Mouse (Mus musculus): ENCODE results near the gene Radil. TPM values are rescaled to one million over a fixed set of nuclear protein-coding genes. Genes with fewer than 3 reads are reported as not detected.

Gene Radil
- 1 to 10 TPM; 2.7 to 2.9 TPM for total RNA-seq (2021)
- long read RNA-seq, experiment 1, transcript Radil-201 (15 exons, 3,700 nt): major isoform, 7 of 9 reads
- long read RNA-seq, experiment 1, partial matches to known transcripts: 0 of 9 reads
- long read RNA-seq, experiment 1, other reads (novel, unspliced or antisense): 1 of 9 reads
- long read RNA-seq, experiment 2, partial matches to known transcripts: 0 of 2 reads
- long read RNA-seq, experiment 2, other reads (novel, unspliced or antisense): 1 of 2 reads

DNA sequence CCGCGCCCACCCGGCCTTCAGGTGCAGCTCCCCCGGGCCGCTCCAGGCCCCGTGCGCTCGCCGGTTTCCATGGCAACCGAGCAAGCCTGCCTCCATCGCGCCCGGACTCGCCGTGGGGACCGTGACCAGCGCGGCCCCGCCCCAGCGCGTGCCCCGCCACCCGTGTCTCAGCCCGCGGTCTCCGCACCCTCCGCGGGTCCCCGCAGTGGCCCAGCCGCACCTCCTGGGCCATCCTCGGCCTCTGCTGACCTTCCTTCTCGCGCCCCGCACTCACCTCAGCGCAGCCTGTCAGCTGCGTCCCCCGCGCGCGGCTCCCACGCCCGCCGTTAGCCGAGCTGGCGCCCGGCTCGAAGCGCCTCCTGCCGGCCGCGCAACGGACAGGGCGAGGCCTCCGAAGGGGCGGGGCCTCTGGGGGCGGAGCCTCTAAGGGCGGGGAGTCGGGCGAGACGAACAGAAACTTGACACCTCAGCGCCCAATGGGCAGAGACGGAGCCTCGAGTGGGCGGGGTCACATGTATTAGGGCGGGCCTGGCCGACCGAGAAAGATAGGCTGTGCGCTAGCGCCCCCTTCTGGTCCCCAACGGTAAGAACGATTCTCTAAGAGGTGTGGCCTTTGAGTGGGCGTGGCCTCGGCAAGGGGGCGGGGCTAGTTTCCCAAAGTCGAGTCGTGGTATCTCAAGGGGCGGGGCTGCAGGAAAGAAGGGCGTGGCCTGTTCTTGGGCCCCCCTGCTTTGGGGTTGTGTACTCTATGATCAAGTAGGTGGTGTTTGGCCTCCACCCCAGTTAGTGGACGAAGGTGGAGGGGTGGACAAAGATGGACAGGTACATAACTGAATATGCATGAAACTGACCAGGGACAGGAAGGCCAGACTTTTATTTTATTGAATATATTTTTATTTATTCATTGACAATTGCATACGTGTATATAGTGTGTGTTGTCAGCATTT lies at the start of gene Radil:
TSS of gene Radil (minus strand) at position 393 of the 947 bp plus-strand sequence.
- peak; percentile 98 for DNase-seq

DNA sequence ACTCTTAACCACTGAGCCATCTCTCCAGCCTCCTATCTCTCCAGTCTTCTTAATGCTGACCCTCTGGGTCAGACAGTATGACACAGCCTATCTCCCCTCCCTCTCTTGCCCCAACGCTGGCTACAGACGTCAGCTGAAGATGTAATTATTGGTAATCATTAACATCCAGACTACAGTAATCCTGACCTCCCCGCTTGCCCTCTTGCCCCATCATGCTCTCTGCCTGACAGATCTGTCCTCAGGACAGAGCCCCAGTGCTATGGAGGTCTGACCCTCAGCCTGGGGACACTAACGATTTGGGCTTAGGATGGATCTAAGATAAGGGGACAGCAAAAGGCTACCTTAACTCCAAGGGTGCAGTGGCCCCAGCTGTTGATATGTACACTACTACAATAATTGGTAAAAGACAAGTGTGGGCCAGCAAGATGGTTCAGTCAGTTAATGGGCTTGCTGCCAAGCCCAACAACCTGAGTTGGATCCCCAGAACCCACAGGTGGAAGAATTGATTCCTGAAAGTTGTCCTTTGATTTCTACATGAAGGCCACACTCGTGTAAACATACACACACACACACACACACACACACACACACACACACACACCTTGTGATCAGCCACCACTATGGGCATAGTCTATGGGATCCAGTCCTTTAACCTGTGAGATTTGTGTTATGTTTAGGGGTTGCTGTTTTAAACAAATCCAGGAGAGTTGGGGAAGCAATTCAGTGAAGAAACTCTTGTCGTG lies 46.9 kb upstream of the Radil start:
- no peak for DNase-seq

DNA sequence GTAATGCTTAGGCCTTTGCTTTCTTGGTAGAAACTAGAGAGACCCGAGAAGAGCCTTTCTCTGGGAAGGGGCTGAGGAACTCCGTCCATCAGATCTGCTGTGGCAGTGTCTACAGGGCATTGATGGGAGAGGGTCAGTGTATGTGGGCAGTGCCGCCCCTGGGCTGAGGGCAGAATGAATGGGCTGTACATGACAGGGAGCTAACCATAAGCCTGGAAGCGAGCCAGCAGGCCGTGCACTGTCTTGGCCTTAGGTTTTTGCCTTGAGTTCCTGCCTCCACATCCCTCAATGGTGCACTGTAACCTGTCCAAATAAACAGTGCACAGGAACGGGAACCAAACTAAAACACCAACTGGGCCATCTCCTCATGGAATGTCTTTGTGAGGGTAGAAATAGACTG lies 45.8 kb upstream of the Radil start:
- no peak for DNase-seq

DNA sequence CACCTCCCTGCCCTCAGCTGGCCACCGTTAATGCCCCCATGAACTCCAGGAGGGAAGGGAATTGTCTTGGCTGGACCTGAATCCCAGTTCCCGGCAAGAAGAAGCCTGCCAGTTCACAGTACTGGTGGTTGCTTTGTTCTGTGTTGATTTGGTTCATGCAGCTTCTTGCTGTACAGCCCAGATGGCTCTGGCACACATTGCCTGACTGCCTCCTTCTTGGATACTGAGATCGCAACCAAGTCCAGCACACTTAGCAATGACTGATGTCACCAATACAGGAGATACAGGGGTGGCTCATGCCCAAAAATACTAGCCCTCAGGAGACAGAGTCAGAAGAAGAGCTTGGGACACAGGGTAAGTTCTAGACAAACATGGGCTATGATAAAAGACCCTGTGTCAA lies 44.8 kb upstream of the Radil start:
- DNase-seq: no peak

DNA sequence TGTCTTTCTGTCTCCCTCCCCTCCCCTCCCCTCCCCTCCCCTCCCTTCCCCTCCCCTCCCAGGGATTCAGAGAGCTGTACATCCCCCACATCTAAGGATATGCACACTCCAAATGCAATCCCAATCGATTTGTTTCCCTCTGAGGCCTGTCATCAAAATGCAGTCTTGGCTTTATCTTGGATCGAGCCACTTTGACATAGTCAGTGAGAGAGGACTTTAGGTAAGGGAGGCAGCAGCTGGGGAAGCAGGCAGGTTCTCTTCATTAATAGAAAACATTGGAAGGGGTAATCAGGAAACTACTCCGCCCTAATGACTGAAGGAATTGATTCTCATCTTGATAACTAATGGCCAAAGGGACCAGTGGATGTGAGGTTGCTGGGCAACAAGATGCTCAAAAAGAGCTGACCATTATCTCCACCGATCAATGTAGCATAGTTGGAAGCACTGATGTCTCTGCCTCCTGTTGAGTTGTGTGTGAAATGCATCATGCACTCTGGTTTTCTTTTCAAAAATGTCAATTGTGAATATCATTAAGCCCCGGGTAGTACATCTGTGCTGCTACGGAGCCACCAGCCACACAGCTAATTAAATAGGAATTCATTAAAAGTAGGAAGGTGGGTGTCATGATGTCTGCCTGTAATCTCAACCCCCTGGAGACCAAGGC lies 40.2 kb upstream of the Radil start:
- DNase-seq: no peak

DNA sequence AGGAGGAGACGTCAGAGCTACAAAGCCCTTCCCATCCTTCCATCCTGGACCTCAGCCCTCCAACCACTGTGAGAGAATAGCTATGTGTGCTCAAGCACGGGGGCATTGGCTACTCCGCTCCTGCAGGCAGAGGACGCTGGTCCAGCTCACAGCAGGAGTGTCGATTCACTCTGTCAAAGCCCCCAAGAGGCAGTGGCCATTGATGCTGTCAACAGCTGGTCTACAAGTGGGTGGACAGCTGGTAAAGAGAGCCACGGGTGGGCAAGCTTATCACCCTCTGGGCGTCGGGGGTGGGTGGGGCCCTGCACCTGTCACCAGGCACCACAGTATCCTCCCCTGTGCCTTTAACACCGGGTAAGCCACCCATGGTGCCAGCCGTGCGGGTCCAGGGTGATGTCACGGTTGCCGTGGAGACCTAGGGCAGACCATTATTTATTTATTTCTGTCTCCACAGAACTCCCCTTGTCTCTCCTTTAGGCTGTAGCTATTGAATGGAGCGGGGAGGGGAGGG lies 32.8 kb upstream of the Radil start:
- DNase-seq: no peak

DNA sequence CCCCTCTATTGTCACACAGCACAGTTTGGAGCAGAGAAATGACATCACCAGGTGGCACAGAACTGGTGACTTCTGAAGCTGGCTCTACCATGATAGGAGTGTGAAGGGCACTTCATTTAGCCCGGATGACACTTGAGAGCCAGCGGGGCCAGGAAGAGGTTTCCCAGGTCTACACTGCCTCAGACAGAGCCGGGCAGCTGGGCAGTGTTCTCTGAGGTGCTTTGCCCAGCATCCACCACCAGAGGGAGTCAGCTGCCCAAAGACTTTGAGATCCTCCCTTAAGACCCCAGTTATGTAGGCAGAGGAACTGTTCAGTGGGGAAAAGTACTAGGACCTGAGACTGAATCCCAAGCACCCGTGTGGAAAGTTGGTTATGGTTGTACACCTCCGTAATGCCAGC lies 30.6 kb upstream of the Radil start:
- DNase-seq: peak; percentile 46

DNA sequence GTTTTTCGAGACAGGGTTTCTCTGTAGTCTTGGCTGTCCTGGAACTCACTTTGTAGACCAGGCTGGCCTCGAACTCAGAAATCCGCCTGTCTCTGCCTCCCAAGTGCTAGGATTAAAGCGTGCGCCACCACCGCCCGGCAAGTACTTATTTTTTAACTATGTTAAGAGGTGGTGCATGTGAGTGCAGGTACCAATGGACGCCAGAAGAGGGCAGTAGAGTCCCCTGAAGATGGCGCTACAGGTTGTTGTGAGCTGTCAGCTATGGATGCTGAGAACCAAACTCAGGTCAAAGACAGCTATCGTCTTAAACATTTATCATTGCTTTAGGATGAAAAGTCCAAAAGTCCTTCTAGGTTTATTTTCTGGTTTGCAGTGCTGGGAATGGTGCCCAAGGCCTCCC lies 27.3 kb upstream of the Radil start:
- DNase-seq: no peak

DNA sequence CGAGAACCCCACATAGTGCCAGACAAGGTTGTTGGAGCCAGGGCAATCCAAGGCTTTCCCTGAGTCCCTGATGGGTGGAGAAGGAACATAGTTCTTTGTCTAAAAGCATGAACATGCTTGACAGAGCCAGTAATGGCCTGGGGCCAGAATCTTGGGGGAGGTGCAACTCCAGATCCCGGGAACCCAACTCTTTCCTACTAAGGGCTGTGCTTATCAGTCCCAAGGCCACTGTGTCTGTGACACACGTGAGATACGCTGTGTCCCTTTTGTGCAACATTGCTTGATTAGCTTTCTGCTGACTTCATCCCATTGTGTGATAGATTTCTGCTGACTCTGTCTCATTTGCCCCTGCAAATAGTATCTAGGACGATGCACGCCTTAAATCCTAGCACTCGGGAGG lies 25.9 kb upstream of the Radil start:
- peak; percentile 34 for DNase-seq

DNA sequence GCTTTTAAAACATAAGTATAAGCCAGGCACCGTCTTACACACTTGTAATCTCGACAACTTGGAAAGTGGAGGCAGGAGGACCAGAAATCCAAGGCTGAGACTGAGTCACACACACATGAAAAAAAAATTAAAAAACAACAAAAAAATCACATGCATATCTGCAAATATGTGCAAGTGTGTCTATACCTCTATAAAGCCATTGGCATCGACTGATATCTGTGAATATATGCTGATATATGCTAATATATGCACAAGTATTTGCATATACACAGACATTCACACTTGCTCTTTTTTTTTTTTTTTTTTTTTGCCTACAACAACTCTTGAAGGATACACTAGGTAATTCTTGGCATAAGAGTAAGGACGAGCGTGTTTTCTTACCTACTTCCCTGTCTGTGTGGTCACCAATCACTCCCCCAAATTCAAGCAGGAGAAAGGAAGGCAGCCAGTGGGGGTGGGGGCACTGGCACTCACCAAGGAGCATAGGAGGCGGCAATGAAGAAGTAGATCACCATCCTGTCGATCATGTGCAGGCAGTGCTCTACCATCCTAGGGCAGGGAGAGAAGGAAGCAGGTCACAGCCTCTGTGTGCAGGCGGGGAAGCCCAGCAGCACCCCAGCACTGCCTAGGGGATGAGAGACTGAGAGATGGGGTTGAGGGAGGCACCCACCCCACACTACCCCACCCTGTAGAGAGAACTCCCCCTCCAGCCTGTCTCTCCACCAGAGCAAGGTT lies 23.6 kb upstream of the Radil start:
- no peak for DNase-seq

DNA sequence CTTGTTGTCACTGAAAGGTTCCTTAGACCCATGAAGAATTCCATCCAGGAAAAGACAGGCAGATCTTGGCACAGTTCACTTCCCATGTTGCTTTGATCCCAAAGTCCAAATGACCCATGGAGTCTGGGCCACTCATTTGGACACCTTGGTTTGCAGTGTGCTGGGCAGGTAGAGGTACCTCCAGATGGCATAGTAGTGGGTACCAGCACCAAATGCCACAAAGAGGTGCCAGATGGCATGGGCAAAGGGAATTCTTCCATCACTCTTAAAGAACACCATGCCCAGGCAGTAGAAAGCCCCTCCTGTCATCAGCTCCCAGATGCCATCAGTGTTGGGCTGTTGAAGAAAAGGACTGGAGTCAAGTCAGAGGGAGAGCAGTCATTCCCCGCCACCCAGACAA lies 13.7 kb upstream of the Radil start:
- DNase-seq: no peak

DNA sequence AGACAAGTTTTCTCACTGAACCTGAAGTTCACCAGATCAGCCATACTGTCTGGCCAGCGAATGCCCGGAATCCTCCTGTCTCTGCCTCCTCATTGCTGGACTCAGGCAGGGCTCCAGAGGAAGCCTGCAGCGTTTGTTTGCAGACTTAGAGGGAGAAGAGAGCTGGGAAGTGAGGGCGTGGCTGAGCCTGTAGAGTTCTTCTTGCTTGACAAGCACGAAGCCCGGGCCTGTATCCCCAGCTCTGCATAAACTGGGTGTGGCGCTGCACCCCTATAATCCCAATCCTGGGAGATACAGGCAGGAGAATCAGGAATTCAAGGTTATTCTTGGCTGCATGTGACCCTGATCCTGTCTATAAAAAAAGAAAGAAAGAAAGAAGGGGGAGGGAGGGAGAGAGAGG lies 9.4 kb upstream of the Radil start:
- no peak for DNase-seq

DNA sequence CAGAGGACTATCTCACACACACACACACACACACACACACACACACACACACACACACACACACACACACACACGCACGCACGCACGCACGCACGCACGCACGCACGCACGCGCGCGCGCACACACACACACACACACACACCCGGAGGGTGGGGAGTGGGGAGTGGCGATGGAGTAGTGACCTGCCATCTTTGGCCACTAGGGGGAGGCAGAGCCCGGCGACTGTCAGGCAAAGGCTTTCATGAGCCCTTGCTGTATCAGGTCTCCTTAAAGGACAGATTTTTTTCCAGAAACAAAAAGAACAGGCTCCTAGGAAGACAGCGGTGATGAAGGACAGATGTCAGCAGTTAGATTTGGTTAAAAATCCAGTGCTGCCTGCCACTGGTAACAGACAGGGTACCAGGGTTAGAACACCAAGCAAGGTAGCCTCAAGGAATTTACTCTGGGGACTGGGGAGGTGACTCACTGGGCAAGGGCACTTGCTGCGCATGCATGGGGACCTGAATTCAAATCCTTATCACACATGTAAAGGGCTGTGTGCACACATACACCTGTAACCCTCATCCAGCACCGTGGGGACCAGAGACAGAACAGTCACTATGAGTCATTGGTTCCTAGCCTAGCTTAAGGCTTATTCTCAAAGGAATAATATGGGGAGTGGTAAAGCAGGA lies 6.6 kb upstream of the Radil start:
- peak; percentile 89 for DNase-seq

DNA sequence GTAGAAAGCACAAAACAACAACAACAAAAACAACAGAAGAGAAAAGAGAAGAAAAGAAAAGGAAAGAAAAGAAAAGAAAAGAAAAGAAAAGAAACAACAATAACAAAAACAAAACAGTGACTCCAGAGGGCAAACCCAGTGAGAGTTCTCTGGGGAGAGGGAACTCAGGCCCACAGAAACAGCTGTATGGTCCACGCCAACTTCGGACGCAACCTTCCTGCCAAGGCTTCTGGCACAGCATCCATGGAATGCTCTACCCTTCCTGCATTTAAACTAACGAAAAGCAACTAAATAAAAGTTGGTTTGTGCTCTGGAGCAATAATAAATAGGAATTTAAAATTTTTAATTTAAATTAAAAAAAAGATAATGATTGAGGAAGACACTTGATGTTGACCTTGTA lies 5.8 kb upstream of the Radil start:
- no peak for DNase-seq

DNA sequence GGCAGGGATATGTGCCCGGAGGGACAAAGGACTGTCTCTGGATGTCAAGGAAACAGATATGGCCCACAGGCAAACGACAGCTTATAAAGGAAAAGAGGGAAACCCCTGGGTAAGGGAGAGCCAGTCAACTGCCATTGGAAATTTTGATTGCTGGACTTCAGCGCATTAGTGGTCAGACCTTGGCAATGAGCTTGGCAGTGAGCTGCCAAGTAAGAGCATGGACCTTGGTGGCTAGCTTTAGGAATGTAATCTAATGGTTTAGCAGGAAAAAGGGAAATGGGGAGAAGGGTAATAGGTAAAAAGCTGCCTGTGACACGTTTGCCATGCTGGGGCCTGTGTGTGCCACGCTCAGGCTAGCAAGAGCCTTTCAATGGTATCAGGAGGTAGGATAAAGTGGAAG lies 5.0 kb upstream of the Radil start:
- no peak for DNase-seq

DNA sequence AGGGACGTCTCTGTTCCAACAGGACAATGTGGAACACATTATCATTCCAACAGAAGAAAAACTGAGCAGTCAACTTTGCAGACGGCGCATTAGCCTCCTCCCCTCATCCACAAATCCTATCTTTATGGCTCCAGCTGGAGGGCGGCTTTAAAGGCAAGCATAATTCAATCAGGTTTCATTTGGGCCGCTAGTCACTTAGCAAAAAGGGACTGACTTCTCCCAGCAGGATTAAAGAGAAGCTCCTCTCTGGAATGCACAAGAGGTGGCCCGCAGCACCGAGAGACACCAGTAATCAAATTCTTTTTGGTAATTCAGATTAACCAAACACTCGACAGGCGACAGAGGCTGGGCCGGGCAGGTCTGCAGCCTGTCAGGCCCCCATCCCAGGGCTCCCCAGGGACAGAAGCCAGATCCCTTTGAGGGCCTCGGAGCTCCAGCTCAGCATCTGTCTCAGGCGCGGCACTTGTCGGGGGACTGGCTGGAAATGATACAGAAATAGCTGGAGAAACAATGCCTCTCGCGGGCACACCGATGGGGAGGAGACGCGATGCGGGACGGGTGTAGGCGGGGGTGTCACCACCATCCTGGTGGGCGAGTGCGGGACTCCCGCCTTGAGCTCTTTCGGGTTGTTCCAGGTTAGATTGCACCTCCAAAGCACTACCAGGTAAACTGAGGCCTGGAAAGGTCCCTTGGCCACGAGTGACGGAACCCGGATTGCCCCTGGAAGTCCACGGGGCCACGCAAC lies 765 bp downstream of the Radil start:
- DNase-seq: peak; percentile 57

DNA sequence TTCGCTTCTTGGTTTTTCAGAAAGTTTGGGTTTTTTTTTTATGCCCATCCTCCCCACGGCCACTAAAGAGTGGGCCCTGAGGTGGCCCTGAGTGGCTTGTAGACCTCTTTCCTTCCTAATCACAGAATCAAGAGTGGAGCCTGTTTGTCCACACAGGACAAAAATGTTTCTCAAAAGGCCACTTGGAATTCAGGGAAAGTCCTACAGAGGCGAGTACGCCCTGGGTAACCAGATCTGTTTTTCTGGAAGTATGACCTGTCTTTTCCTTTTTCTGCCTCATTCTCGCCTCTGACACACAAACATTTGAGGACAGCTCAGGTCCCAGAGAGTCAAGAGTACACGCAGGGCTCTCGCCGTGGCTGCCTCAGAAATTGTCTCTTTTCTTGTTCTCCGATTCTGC lies 1.5 kb downstream of the Radil start:
- DNase-seq: no peak

DNA sequence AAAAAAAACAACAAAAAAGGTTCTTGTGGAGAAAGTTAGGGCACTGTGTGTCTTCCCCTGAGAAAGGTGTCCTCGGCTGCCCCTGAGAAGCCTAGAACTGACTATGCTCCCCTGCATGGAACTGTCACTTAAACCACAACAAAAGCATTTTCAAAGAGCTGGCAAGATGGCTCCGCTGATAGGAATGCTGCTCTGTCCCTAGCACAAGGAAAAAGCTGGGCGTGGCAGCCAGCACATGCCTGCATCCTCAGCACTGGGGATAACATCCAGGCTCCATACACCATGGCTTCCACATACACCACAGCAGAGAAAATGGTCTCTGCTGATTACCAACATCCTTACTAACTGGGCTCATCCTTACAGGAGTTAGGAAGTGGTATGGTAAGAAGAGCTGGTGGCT lies 3.8 kb downstream of the Radil start:
- DNase-seq: no peak

DNA sequence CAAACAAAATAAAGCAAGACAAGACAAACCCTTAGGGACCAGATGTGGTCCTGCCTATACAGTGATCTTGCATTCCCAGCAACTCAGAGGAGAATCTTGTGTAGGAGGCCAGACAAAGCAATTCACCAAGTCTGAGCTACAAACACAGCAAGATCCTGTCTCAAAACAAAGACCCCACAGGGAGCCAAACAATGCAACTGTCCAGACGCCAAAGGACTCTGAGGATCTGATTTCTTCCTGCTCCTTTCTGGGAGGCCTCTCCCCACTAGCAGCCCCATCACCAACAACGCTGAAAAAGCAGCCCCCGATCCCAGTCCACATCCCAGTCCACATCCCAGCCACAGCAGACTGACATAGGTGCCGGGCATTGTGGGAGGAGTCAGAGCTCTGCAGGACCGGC lies 4.6 kb downstream of the Radil start:
- DNase-seq: no peak
